Mouse (Mus musculus) megakaryocyte, embryonic 14.5 days (primary cell): ENCODE results near the gene Gm21680.
"Not testable (repeated sequence)": the region's sequence is repeated elsewhere in the genome, so short reads cannot be mapped to it uniquely, and the experiment has no call there.

ENCODE experiments used
- FLI1 ChIP-seq: IDR thresholded peaks from 2 replicates; pipeline ENCODE4 v1.6.1; 2012; ENCODE audit warnings: low read length, inconsistent platforms, mixed read lengths
- GATA1 ChIP-seq: IDR thresholded peaks from 3 replicates; pipeline ENCODE4 v1.6.1; 2012; ENCODE audit warnings: mixed read lengths, low read length, inconsistent platforms, borderline replicate concordance

DNA sequence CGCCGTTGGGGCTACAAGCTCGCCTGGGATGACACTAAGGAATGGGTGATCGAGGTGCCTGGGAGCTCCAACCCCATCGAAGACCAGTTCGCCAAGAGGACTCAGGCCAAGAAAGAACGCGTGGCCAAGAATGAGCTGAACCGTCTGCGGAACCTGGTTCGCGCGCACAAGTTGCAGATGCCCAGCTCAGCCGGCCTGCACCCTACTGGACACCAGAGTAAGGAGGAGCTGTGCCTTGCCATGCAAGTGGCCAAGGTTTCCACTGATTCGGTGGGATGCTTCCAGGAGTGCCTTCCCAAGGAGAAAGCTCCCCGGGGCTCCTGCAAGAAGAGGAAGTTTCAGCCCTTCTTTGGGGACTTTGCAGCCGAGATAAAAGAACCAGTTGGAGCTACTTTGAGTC lies 15.4 kb downstream of the Gm21680 start:
- TF ChIP-seq GATA1, FLI1: not testable (repeated sequence)
